Mouse (Mus musculus) layer of hippocampus, adult 2 months (tissue): ENCODE measurements around the gene Smim6. TPM values are rescaled to one million over a fixed set of nuclear protein-coding genes. Genes with fewer than 3 reads are reported as not detected.
A peak's percentile ranks its signal among the peaks of the same experiment; 100 is the strongest.

Source experiments
- DNase-seq, 2 experiments: peaks; one replicate each; pipeline ENCODE4 v3.0.0; 2022; ENCODE audit warnings: low spot score in 2 of 2
- H3K27ac ChIP-seq: fragments of 200-600 bp; 2 replicates; pipeline ENCODE4 v1.8.1; 2022
- H3K4me3 ChIP-seq: fragments of 200-600 bp; 2 replicates; pipeline ENCODE4 v1.8.1; 2022; ENCODE audit warnings: mild to moderate bottlenecking
- CTCF ChIP-seq: fragments of 200-600 bp; conservative IDR thresholded peaks from 2 replicates; pipeline ENCODE4 v1.8.1; 2022; ENCODE audit warnings: antibody characterized with exemption, mild to moderate bottlenecking, moderate library complexity
- total RNA-seq, 2 experiments: library from RNA; stranded (reverse); gene quantifications; 2 replicates each; pipeline ENCODE4 v1.2.3; 2021

The Smim6 gene
- total RNA-seq, 2 experiments from 2014 or later: not detected

DNA sequence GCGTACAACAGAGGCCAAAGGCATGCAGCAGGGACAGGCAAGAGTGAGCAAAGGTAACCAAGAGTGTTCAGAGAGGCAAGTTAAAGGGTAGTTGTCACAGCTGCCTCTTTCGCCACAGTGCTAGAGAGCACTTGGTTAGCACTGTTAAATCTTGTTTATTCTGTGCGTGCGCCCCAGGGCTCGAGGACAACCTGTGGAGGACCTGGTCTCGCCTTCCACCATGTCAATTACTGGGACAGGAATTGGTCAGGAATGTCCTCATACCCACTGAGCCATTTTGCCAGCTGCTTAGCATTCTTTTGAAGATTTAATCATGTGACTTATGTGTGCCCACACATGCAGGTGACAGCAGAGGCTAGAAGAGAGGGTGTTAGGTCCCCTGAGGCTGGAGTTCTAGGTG lies 22.7 kb upstream of the Smim6 start:
- no peak for TF ChIP-seq CTCF
- no peak for DNase-seq
- no peak overlapping the region for H3K27ac ChIP-seq
- no peak overlapping the region for H3K4me3 ChIP-seq

DNA sequence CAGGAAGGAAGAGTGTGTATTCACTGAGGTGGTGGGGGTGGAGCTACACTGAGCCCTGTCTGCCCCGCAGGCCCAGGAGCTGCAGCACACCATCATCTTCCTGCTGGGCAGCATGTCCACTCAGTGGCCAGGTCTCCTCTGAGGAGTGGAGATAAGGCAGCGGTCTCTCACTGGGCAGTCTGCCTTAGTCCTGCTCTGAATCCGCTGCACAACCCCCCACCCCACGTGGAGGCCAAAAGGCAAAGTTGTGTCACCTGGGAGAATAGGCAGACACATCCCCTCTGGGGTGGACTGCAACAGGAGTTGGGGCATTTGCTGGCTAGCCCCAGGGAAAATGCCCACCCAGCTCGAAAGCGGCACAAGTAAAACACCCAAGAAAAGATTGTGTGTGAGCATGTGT lies 19.6 kb upstream of the Smim6 start:
- H3K27ac ChIP-seq: no peak overlapping the region
- TF ChIP-seq CTCF: no peak
- DNase-seq: no peak
- no peak overlapping the region for H3K4me3 ChIP-seq

DNA sequence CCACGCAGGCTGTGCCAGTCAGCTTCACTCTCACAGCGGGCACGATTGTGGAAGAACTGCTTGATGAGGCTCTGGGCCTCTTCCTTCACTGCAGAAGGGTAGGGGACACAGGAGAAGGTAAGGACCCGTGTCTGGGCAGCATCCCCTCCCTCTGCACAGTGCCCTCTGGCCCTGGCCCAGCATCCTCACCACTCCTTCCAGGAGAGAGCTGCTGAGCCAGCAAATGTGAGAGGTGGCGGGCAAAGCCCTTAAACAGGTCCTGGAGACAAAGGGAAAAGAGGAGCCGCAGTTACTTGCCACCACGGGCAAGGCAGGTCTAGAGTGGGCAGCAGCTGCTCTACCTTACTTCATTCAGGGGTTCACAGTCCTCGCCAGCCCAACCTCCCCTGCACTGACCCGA lies 18.7 kb upstream of the Smim6 start:
- DNase-seq: no peak
- no peak overlapping the region for H3K27ac ChIP-seq

DNA sequence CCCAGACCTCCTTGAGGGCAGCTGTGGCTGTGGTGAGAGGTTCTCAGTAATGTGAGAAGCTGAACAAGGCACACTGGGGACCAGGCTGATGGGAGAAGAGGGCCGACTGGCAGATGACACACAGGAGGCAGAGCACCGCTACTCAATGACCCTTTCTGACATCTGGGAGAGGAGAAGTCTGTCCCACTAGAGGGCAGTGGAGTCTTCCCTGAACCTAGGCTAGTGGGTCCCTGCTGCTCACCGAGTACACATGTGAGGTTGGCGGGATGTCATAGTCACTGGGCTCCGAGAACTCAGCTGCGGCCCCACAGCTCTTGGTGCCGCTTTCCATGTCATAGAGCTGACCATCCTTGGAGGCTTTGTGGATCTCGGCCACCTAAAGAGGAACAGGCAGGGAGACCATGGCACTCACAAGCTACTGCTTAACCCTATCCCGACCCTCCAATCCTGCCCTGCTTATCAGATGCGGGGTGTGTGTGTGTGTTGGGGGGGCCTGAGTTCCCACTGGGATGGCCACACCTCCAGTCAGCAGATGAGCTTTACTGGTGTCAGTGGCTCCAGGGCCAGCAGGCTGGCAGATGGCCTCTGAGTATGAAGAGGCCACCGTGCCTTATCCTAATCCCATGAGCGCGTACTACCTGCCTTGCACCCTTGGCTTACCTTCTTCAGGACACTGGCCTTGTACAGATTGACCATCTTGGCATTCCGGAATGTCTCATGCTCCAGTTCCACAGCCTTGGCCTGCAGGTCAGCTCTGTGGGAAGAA lies 16.9 kb upstream of the Smim6 start:
- no peak overlapping the region for H3K27ac ChIP-seq
- TF ChIP-seq CTCF: peak; percentile 61
- H3K4me3 ChIP-seq: no peak overlapping the region
- no peak for DNase-seq

More for the DNA sequence above, 18.7 kb upstream of the Smim6 start:
- H3K4me3 ChIP-seq: no peak overlapping the region
- no peak for TF ChIP-seq CTCF

DNA sequence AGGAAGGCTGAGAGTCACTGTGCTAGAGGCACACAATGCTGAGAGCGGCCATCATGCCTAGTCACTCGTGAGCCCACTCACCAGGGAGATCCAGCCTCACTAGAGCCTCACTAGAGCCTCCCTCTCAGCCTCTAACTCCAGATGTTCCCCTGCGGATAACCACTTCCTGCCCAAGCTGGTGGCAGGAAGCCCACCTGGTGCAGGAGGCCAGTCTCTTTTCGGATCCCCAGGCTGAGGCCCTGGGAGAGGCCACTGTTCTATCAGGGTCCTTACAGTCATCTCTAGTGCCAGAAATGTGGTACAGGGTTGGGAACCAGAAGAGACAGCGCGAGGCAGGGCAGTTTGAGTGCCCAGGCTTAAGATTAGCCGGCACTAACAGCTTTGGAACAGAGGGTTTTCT lies 13.4 kb upstream of the Smim6 start:
- Histone ChIP-seq H3K4me3 (no peak overlapping the region), H3K27ac (no peak overlapping the region)
- no peak for TF ChIP-seq CTCF
- no peak for DNase-seq

DNA sequence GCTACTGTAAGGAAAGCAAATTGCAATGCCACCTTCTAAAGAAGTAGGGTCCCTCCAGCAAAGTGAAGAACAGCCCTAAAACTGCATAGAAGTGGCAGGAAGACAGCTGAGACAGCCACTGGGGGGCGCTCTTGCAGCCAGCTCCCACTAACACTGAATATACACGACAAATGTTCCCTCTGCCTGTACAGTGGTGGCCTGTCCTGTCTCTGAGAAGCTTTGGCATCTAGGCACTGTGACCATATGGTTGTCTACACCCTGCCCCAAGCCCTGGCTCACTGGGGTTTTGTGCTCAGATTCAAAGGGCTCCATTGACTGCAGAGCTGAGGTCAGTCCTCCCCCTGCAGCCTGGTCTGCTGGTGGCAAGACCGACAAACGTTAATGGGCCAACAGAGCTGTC lies 12.9 kb upstream of the Smim6 start:
- no peak overlapping the region for H3K4me3 ChIP-seq
- peak; percentile 50 to 72 for DNase-seq
- H3K27ac ChIP-seq: 0 out of 2 replicates have a peak overlapping the region, but pooled peaks have one; percentile 5
- TF ChIP-seq CTCF: peak; percentile 86

DNA sequence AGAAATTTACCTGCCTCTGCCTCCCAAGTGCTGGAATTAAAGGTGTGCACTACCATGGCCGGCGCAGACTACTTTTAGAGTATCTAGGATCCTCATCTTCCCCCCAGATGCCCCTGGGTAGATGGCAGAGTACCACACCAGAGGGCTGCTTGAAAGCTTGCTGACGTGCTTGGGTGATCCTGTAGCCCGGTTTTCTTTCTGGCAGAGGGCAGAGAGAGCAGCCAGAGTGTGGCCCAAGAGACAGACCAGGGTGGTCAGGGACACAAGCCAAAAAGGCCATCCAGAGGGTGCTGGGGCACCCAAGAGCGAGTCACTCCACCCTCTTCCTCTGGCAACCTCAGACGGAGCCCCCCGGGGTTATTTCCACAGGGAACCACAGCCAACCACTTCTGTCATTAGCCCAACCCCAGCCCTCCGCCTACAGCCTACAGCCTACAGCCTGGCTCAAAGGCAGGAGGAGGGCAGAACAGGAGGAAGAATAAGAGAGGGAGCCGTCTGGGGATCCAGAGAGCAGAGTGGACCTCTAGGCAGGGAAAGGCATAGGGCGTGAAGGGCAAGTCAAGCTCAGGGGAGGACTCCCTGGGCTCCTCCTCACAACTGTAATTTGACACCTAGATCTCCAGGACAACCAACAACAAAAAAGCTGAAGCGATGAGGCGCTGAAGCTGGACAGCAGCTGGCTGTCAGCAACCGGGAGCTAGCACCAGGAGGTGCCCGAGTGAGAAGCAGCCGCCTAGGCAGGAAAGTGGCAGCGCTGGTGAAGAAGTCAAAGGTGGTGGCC lies 12.1 kb upstream of the Smim6 start, which contains the start of gene Smim5:
Smim5 (plus strand) TSS at position 481 of the 781 bp plus-strand sequence.
- no peak for DNase-seq
- no peak for TF ChIP-seq CTCF
- Histone ChIP-seq H3K4me3 (no peak within 1 kb of the TSS), H3K27ac (0 out of 2 replicates have a peak within 1 kb of the TSS, but pooled peaks have one; percentile 5)

DNA sequence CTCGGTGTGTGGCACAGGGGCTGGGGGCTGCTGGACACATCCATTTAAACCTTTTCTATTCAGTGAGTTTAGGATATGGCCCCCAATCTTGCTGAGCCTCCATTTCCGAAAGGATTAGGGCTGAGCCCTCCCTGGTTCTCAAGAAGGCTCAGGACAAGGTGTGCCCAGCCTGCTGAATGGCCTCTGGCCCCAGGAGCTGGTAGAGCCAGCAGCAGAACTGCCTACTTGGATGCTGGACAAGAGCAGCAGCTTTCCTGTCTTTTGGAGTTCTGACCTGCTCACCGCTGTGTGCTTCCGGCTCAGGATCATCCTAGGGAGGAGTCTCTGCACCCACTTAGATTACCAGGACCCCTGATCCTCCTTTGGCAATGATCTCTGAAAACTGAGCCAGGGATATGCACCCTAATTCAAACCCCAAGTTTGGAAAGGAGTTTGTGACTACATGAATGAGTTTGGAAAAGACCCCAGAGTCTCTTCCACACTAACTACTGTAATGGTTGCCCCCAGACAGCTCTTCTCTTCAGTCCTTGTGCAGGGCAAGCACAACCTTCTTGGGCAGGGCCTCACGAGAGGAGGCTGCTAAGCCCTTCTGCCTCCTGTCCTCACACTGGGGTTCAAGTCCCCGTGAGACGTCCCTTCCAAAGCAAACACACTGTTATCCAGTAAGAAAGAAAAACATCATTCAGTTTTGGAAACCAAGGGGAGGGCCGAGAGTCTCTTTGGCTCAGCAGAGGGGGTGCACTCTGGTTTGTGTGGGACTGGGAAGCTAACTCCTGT lies 11.1 kb upstream of the Smim6 start:
- H3K27ac ChIP-seq: no peak overlapping the region
- no peak overlapping the region for H3K4me3 ChIP-seq
- TF ChIP-seq CTCF: no peak
- no peak for DNase-seq

DNA sequence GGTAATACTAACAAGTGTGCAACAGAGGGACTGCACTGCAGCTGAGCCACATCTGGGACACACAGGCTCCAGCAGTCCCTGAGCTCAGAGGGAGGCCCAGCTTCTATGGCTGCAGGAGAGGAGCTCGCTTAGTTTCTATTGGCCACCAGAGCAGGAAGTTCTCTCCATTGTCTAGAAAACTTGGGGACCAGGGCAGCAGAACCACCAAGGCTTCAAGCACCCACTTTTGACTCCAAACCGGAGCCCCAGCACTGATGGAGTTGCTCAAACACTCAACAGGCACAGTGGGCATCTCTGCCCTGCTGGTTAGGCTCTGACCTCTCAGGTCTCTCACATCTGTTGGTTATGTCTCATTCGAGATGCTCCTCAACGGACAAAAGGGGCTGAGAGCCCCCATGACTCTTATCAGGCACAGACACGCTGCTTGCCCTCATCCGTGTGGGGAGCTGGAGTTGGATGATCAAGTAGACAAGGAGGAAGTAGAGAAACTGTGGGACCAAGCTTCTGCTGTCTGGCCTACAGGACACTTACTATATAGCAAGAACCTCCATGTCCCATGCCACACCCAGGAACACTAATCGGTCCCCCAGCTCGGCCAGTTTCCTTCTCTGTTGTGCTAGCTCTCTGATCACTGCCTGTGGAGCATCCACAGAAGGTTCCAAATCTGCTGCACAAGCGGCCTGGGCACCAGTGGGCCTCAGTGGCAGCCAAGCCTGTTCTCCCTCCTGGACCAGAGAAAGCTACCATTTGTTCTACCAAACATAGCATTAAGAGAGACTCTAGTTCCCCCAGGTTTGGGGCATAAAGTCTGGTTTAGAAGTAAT lies 10.3 kb upstream of the Smim6 start:
- no peak overlapping the region for H3K4me3 ChIP-seq
- no peak overlapping the region for H3K27ac ChIP-seq
- no peak for DNase-seq
- TF ChIP-seq CTCF: no peak

DNA sequence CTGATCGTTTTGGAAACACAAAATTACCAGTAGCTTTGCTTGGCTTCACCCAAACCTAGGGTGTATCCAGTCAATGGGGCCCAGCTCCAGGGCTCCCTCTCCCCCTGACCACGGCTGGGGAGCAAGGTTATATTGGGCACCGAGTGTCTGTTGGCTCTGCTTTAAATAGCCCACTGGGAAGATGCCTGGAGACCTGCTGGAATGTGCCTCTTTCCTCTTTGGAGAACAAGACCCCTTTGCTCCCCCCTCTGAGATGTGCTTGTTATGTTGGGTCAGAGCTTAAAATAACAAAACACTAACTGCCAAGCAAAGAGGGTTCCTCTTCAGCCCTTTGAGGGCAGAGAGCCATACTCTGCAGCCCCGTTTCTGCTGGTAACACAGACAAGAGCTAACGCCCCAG lies 9.6 kb upstream of the Smim6 start:
- Histone ChIP-seq H3K4me3 (no peak overlapping the region), H3K27ac (no peak overlapping the region)
- no peak for DNase-seq
- TF ChIP-seq CTCF: no peak

DNA sequence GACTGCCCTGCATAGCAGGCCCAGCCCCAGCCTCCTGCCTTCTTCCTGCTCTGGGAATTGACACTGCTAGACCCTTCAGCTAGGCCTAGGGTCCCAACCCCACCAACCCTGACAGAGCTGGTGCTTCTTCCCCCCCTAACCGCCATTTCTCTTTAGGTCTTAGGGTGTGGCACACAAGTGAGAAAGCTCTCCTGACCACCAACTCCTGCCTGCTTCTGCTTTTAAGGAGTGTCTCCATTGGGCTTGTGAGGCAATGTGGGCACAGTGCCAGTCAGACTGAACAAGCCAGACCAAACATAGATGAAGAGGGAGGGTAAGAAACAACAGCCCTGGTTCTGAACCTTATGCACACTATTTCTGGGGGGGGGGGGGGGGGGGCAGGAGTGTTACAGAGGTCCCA lies 9.0 kb upstream of the Smim6 start:
- no peak for DNase-seq
- no peak for TF ChIP-seq CTCF
- Histone ChIP-seq H3K27ac (no peak overlapping the region), H3K4me3 (no peak overlapping the region)

DNA sequence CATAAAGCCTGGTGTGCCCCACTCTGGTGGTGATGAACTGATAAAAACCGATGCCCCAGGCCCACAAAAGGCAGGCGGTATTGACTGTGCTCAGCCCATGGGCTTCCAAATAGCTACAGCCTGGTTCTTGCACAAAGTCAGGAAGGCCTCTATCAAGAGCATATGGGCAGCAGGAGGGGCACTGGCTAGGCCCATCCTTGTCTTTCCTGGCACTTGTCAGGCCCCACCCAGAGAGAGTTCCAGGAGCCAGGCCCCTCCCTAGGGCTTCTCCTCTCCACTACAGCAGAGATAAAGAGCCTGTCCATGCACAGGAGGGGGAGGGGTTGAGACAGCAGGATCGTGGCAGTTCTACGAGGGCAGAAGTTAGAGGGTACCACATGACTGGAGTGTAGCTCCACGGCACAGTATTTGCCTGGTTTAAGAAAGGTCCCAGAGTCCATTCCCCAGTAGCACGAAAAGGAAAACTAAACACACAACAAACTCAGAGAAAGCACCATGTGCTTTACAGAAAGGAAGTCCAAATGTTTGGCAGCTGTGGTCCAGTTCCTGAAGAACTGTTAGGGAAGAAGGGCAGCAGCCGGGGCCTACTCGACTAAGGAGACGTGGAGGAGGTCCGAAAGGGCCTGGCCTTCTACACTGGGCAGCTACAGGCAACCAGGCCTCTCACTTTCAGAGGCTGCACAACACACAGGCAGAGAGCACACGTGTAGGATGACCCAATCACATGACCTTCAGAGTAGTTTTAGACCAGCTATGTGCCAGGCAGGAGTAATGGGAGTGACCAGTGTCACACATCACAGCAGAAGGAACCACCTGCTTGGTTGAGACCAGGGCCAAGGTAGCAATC lies 8.2 kb upstream of the Smim6 start:
- no peak overlapping the region; the same call in 1 of the 2 replicates for H3K27ac ChIP-seq
- H3K4me3 ChIP-seq: peak overlapping the region; percentile 11; the same call in 1 of the 2 replicates
- no peak for DNase-seq
- TF ChIP-seq CTCF: no peak
